Mouse (Mus musculus) heart, adult 2 months (tissue): ENCODE results near the gene Thsd4.

Experiments
- CTCF ChIP-seq: fragments of 200-600 bp; IDR thresholded peaks from 2 replicates; pipeline ENCODE4 v1.8.1; 2022; ENCODE audit warnings: antibody characterized with exemption, mild to moderate bottlenecking, moderate library complexity
- EP300 ChIP-seq: fragments of 200-500 bp; IDR thresholded peaks from 2 replicates; pipeline ENCODE4 v1.6.1; 2011; ENCODE audit warnings: low read depth, low read length, control low read depth; ENCODE audit not compliant: insufficient read depth

GRCm38 (mm10) chr9:60491079-60491478, 30.8 kb downstream of the Thsd4 start:
- no peak for TF ChIP-seq EP300
- TF ChIP-seq CTCF, result no peak
